Mouse (Mus musculus): Measurements from ENCODE around the gene Nbea.

DNA sequence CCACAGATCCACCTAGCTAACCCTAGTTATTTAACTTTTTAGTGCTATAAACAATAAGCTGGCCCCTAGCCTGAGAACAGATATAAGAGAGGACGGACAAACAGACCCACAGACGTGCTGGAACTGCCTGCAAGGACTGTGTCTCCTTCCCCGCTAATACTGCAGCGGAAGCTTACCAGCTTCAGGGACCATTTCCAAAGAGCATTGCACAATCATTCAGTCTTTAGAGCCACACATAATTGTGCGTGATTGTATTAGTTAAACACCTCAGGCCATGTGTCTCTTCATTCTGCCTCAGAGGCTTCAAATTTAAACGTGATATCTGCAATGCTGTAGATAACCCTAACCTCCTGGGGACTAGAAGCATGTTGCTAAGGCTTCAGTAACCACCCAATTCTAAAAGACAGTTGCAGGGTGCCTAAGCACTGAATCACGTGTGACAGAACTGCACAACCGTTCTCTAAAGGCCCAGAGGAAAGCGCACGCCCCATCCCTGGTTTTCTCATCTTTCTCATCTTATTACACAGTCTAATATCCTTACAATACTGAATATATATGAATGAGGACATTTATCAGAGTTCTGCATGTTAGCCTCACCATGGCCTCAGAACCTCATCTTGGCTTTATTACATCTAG lies 296.2 kb downstream of the Nbea start:
- TF ChIP-seq POLR2A (IDR thresholded peaks at IDR 0.05; ENCODE audit: borderline replicate concordance, control insufficient read depth, low read depth, low read length) (no peak), CTCF (IDR thresholded peaks at IDR 0.05; ENCODE audit: control insufficient read depth, insufficient read depth, low read length) (no peak)

Measured in bone marrow, adult 2 months (tissue).